Mouse (Mus musculus) CH12.LX (cell line): Measurements from ENCODE around the gene Comt. TPM values are rescaled to one million over a fixed set of nuclear protein-coding genes. Genes with fewer than 3 reads are reported as not detected.

Experiments
- DNase-seq: peaks from one replicate; pipeline ENCODE4 v3.0.0-alpha.2; 2013; ENCODE audit errors: extremely low read depth
- H3K27ac ChIP-seq: 2 replicates; pipeline ENCODE4 v1.5.1; 2012; ENCODE audit warnings: low read depth, mild to moderate bottlenecking, control low read depth, moderate library complexity; ENCODE audit not compliant: insufficient read depth
- H3K27me3 ChIP-seq: replicated peaks from 2 replicates; pipeline ENCODE3; 2012; ENCODE audit warnings: inconsistent platforms
- H3K36me3 ChIP-seq, 2 experiments: replicated peaks in 1 of 2; 2 replicates each; pipeline versions ENCODE3 to v1.6.1; 2012; ENCODE audit warnings: inconsistent platforms in 1 of 2, low read length in 1 of 2, mild to moderate bottlenecking in 1 of 2, mixed read lengths in 1 of 2, moderate library complexity in 1 of 2; ENCODE audit not compliant: control insufficient read depth in 1 of 2, insufficient read depth in 1 of 2
- H3K4me1 ChIP-seq, 2 experiments: 2 replicates each; pipeline ENCODE4 v1.6.1; 2012; ENCODE audit warnings: inconsistent platforms in 1 of 2, moderate library complexity in 1 of 2; ENCODE audit not compliant: insufficient read depth in 2 of 2, control insufficient read depth in 1 of 2
- H3K4me2 ChIP-seq: 2 replicates; pipeline ENCODE4 v1.6.1; 2012; ENCODE audit warnings: low read depth, mild to moderate bottlenecking, control low read depth; ENCODE audit not compliant: poor library complexity, insufficient read depth, severe bottlenecking
- H3K4me3 ChIP-seq, 3 experiments: fragments of 150-350 bp in 1 of 3; sonication (generic) in 1 of 3; replicated peaks in 1 of 3; 2 replicates each; pipeline versions ENCODE3 to v1.5.1; 2011 to 2012; ENCODE audit warnings: low read depth in 2 of 3, low read length in 2 of 3, mild to moderate bottlenecking in 2 of 3, moderate library complexity in 2 of 3, control low read depth in 1 of 3, improper control_type of control experiment in 1 of 3, inconsistent platforms in 1 of 3, mixed read lengths in 1 of 3; ENCODE audit not compliant: poor library complexity in 1 of 3
- H3K79me2 ChIP-seq: replicated peaks from 2 replicates; pipeline ENCODE4 v1.6.1; 2012; ENCODE audit warnings: mild to moderate bottlenecking, moderate library complexity; ENCODE audit not compliant: control insufficient read depth, poor library complexity, insufficient read depth, severe bottlenecking; ENCODE audit errors: extremely low read depth
- H3K9ac ChIP-seq: 2 replicates; pipeline ENCODE4 v1.6.1; 2012; ENCODE audit warnings: low read depth, mild to moderate bottlenecking, control low read depth, moderate library complexity; ENCODE audit not compliant: insufficient read depth
- H3K9me3 ChIP-seq: replicated peaks from 2 replicates; pipeline ENCODE3; 2012; ENCODE audit warnings: low read length, inconsistent platforms, mixed read lengths
- CTCF ChIP-seq, 2 experiments: IDR thresholded peaks in 1 of 2; conservative IDR thresholded peaks in 1 of 2; 2 replicates each; pipeline ENCODE4 v1.5.1; 2011 to 2012; ENCODE audit warnings: low read depth in 2 of 2, low read length in 2 of 2, improper control_type of control experiment in 1 of 2, inconsistent platforms in 1 of 2, mild to moderate bottlenecking in 1 of 2, moderate library complexity in 1 of 2
- ELF1 ChIP-seq: IDR thresholded peaks from 2 replicates; pipeline ENCODE4 v1.6.1; 2014; ENCODE audit warnings: low read depth, mild to moderate bottlenecking, inconsistent platforms, low read length, improper control_type of control experiment
- ETS1 ChIP-seq: conservative IDR thresholded peaks from 2 replicates; pipeline ENCODE4 v1.6.1; 2012; ENCODE audit warnings: low read depth, mild to moderate bottlenecking, inconsistent platforms, low read length, improper control_type of control experiment, moderate library complexity
- GABPA ChIP-seq: IDR thresholded peaks from 2 replicates; pipeline ENCODE4 v1.6.1; 2012; ENCODE audit warnings: low read depth, low read length, improper control_type of control experiment, inconsistent platforms; ENCODE audit not compliant: insufficient replicate concordance
- JUN ChIP-seq: IDR thresholded peaks from 2 replicates; pipeline ENCODE4 v1.6.1; 2011; ENCODE audit warnings: low read depth, mild to moderate bottlenecking, low read length, improper control_type of control experiment, moderate library complexity; ENCODE audit not compliant: insufficient read depth
- JUND ChIP-seq: conservative IDR thresholded peaks from 2 replicates; pipeline ENCODE4 v1.6.1; 2011; ENCODE audit warnings: low read depth, low read length, improper control_type of control experiment
- KAT2A ChIP-seq: IDR thresholded peaks from 2 replicates; pipeline ENCODE4 v1.6.1; 2012; ENCODE audit warnings: low read length, improper control_type of control experiment, inconsistent platforms; ENCODE audit not compliant: insufficient replicate concordance
- MAX ChIP-seq: IDR thresholded peaks from 2 replicates; pipeline ENCODE4 v1.6.1; 2011; ENCODE audit warnings: low read length, improper control_type of control experiment
- NELFE ChIP-seq: IDR thresholded peaks from 2 replicates; pipeline ENCODE4 v1.6.1; 2011; ENCODE audit warnings: low read depth, low read length, improper control_type of control experiment
- POLR2AphosphoS2 ChIP-seq: IDR thresholded peaks from 2 replicates; pipeline ENCODE4 v1.6.1; 2011; ENCODE audit warnings: low read depth, low read length, improper control_type of control experiment
- RAD21 ChIP-seq: IDR thresholded peaks from 2 replicates; pipeline ENCODE4 v1.6.1; 2011; ENCODE audit warnings: low read depth, mild to moderate bottlenecking, low read length, improper control_type of control experiment, moderate library complexity
- RCOR1 ChIP-seq: conservative IDR thresholded peaks from 2 replicates; pipeline ENCODE4 v1.6.1; 2012; ENCODE audit warnings: low read depth, mild to moderate bottlenecking, inconsistent platforms, low read length, improper control_type of control experiment
- SIN3A ChIP-seq: IDR thresholded peaks from 2 replicates; pipeline ENCODE4 v1.6.1; 2012; ENCODE audit warnings: low read length, improper control_type of control experiment, inconsistent platforms
- UBTF ChIP-seq: IDR thresholded peaks from 2 replicates; pipeline ENCODE4 v1.6.1; 2012; ENCODE audit warnings: low read depth, mild to moderate bottlenecking, inconsistent platforms, low read length, improper control_type of control experiment, moderate library complexity
- ZKSCAN1 ChIP-seq: IDR thresholded peaks from 2 replicates; pipeline ENCODE4 v1.6.1; 2012; ENCODE audit warnings: low read depth, inconsistent platforms, low read length, improper control_type of control experiment, borderline replicate concordance
- ZNF384 ChIP-seq: IDR thresholded peaks from 2 replicates; pipeline ENCODE4 v1.6.1; 2012; ENCODE audit warnings: low read depth, low read length, improper control_type of control experiment, inconsistent platforms
- dilution Hi-C: fragments of 300-500 bp; cut with MboI; formaldehyde crosslinking; loops from 2 replicates; pipeline ENCODE4 v1.14.3; 2020; ENCODE audit warnings: low sequenced_read_pairs; ENCODE audit not compliant: extremely low pct_unique_long_range_greater_than_20kb, extremely low pct_ligation_motif_present
- in situ Hi-C: fragments of 300-500 bp; cut with MboI; formaldehyde crosslinking; loops from 3 replicates; pipeline ENCODE4 v1.14.3; 2019; ENCODE audit warnings: low sequenced_read_pairs, low pct_ligation_motif_present, low pct_unique_long_range_greater_than_20kb, mixed read lengths
- polyA plus RNA-seq: library from polyadenylated mRNA; unstranded; fragments of >175 nt; gene quantifications from 2 replicates; pipeline ENCODE4 v1.2.1, GENCODE M21; 2012; ENCODE audit warnings: low read depth; ENCODE audit not compliant: insufficient read length
- total RNA-seq, 2 experiments: library from RNA; depleted of rRNA; stranded (reverse); fragments of 300-350 nt in 1 of 2; fragments of >200 nt in 1 of 2; gene quantifications; 2 replicates each; pipeline ENCODE4 v1.2.3; 2012 to 2014

Gene Comt
- total and polyA plus RNA-seq, 3 experiments, result 74.0 to 91.6 (median 84.8) TPM

- dilution Hi-C loops, result no loop called here
- no peak overlapping the region for H3K9ac ChIP-seq
- H3K4me1 ChIP-seq, result peaks cover 10 to 23% of the 10 kb centered on the region in 2 experiments
- H3K4me3 ChIP-seq, result no peak overlapping the region
- no peak for DNase-seq
- no peaks in the 10 kb centered on the region for H3K79me2 ChIP-seq
- no peak for TF ChIP-seq GABPA
- TF ChIP-seq RAD21, result no peak
- TF ChIP-seq JUND, result no peak
- TF ChIP-seq ZNF384, result no peak
- TF ChIP-seq ZKSCAN1, result no peak
- TF ChIP-seq UBTF, result no peak
- no peak for TF ChIP-seq RCOR1
- no peak for TF ChIP-seq POLR2AphosphoS2
- in situ Hi-C loops, result no loop called here
- no peaks in the 10 kb centered on the region for H3K27me3 ChIP-seq
- peaks cover 3 to 49% of the 10 kb centered on the region in 2 experiments for H3K36me3 ChIP-seq
- no peak overlapping the region for H3K4me2 ChIP-seq
- H3K9me3 ChIP-seq, result no peaks in the 10 kb centered on the region
- no peak overlapping the region for H3K27ac ChIP-seq
Observed at GRCm38 (mm10) chr16:18430641-18431212, 4.1 kb upstream of the Comt start.

- Histone ChIP-seq H3K4me3 (no peak overlapping the region), H3K9ac (no peak overlapping the region), H3K9me3 (no peaks in the 10 kb centered on the region), H3K27me3 (no peaks in the 10 kb centered on the region), H3K4me2 (no peak overlapping the region), H3K79me2 (peaks cover 6% of the 10 kb centered on the region), H3K4me1 (peaks cover 12 to 28% of the 10 kb centered on the region in 2 experiments), H3K27ac (no peak overlapping the region), H3K36me3 (peaks cover 0 to 39% of the 10 kb centered on the region in 2 experiments)
- dilution Hi-C loops, result no loop called here
- in situ Hi-C loops, result no loop called here
- no peak for DNase-seq
- TF ChIP-seq CTCF (conservative IDR thresholded peaks at IDR 0.05 in 1 of 2, IDR thresholded peaks at IDR 0.05 in 1 of 2; ENCODE audit: low read depth in 2 of 2, low read length in 2 of 2) (no peak), UBTF (no peak), ELF1 (no peak), KAT2A (no peak), SIN3A (no peak), ZKSCAN1 (no peak), NELFE (no peak), RAD21 (no peak), MAX (no peak), JUN (no peak), ETS1 (no peak)
Observed at GRCm38 (mm10) chr16:18429641-18430040, 3.0 kb upstream of the Comt start.
